Mouse (Mus musculus) MEL (cell line): ENCODE results near the gene Samd4. TPM values are rescaled to one million over a fixed set of nuclear protein-coding genes. Genes with fewer than 3 reads are reported as not detected.

Experiments
- DNase-seq: peaks from one replicate; pipeline ENCODE4 v3.0.0; 2011; ENCODE audit warnings: low read depth, low spot score
- H3K27ac ChIP-seq: 2 replicates; pipeline ENCODE4 v1.5.1; 2012; ENCODE audit warnings: low read depth, mild to moderate bottlenecking, control low read depth, low read length, moderate library complexity; ENCODE audit not compliant: control insufficient read depth
- H3K27me3 ChIP-seq, 2 experiments: fragments of 150-350 bp in 1 of 2; sonication (generic) in 1 of 2; 2 replicates each; pipeline ENCODE4 v1.6.1; 2012; ENCODE audit warnings: low read length in 2 of 2, mild to moderate bottlenecking in 2 of 2, improper control_type of control experiment in 1 of 2, moderate library complexity in 1 of 2; ENCODE audit not compliant: insufficient read depth in 2 of 2, control insufficient read depth in 1 of 2
- H3K36me3 ChIP-seq, 2 experiments: 2 replicates each; pipeline ENCODE4 v1.6.1; 2012 to 2014; ENCODE audit warnings: low read length in 2 of 2, improper control_type of control experiment in 1 of 2, inconsistent platforms in 1 of 2, mild to moderate bottlenecking in 1 of 2; ENCODE audit not compliant: insufficient read depth in 2 of 2, control insufficient read depth in 1 of 2
- H3K4me1 ChIP-seq, 2 experiments: fragments of 150-350 bp in 1 of 2; sonication (generic) in 1 of 2; 2 replicates each; pipeline ENCODE4 v1.6.1; 2012; ENCODE audit warnings: low read length in 2 of 2, improper control_type of control experiment in 1 of 2, mild to moderate bottlenecking in 1 of 2; ENCODE audit not compliant: insufficient read depth in 2 of 2, control insufficient read depth in 1 of 2
- H3K4me3 ChIP-seq, 2 experiments: fragments of 150-350 bp in 1 of 2; sonication (generic) in 1 of 2; 2 replicates each; pipeline ENCODE4 v1.5.1; 2012; ENCODE audit warnings: low read depth in 2 of 2, low read length in 2 of 2, mild to moderate bottlenecking in 2 of 2, moderate library complexity in 2 of 2, control low read depth in 1 of 2, improper control_type of control experiment in 1 of 2; ENCODE audit not compliant: control insufficient read depth in 1 of 2, insufficient read depth in 1 of 2
- H3K79me2 ChIP-seq: 2 replicates; pipeline ENCODE4 v1.6.1; 2012; ENCODE audit warnings: mild to moderate bottlenecking, low read length, moderate library complexity; ENCODE audit not compliant: control insufficient read depth, poor library complexity, insufficient read depth
- H3K9ac ChIP-seq: 2 replicates; pipeline ENCODE4 v1.6.1; 2012; ENCODE audit warnings: low read depth, mild to moderate bottlenecking, control low read depth, low read length, moderate library complexity; ENCODE audit not compliant: control insufficient read depth, poor library complexity, severe bottlenecking
- H3K9me3 ChIP-seq: fragments of 150-350 bp; sonication (generic); replicated peaks from 2 replicates; pipeline ENCODE4 v1.6.1; 2012; ENCODE audit warnings: mild to moderate bottlenecking, low read length, improper control_type of control experiment, moderate library complexity; ENCODE audit not compliant: insufficient read depth
- BHLHE40 ChIP-seq: IDR thresholded peaks from 2 replicates; pipeline ENCODE4 v1.6.1; 2012; ENCODE audit warnings: low read depth, mild to moderate bottlenecking, inconsistent platforms, low read length, improper control_type of control experiment, borderline replicate concordance
- ELF1 ChIP-seq: IDR thresholded peaks from 2 replicates; pipeline ENCODE4 v1.6.1; 2014; ENCODE audit warnings: low read depth, mild to moderate bottlenecking, inconsistent platforms, low read length, improper control_type of control experiment, moderate library complexity
- EP300 ChIP-seq, 2 experiments: IDR thresholded peaks; 2 replicates each; pipeline ENCODE4 v1.6.1; 2011; ENCODE audit warnings: improper control_type of control experiment in 2 of 2, low read length in 2 of 2, low read depth in 1 of 2, mild to moderate bottlenecking in 1 of 2
- ETS1 ChIP-seq: IDR thresholded peaks from 2 replicates; pipeline ENCODE4 v1.6.1; 2012; ENCODE audit warnings: low read depth, mild to moderate bottlenecking, inconsistent platforms, low read length, improper control_type of control experiment, moderate library complexity
- GATA1 ChIP-seq: IDR thresholded peaks from 2 replicates; pipeline ENCODE4 v1.6.1; 2011; ENCODE audit warnings: low read depth, low read length, improper control_type of control experiment
- JUND ChIP-seq: IDR thresholded peaks from 2 replicates; pipeline ENCODE4 v1.6.1; 2011; ENCODE audit warnings: low read depth, mild to moderate bottlenecking, improper control_type of control experiment, low read length
- MAZ ChIP-seq: IDR thresholded peaks from 2 replicates; pipeline ENCODE4 v1.6.1; 2012; ENCODE audit warnings: low read depth, mild to moderate bottlenecking, inconsistent platforms, low read length, improper control_type of control experiment
- MEF2A ChIP-seq: IDR thresholded peaks from 2 replicates; pipeline ENCODE4 v1.6.1; 2014; ENCODE audit warnings: low read depth, mild to moderate bottlenecking, inconsistent platforms, low read length, improper control_type of control experiment; ENCODE audit not compliant: poor library complexity, insufficient replicate concordance, severe bottlenecking; ENCODE audit errors: extremely low read depth
- MYB ChIP-seq: IDR thresholded peaks from 2 replicates; pipeline ENCODE4 v1.6.1; 2011; ENCODE audit warnings: mild to moderate bottlenecking, low read depth, low read length, improper control_type of control experiment
- POLR2AphosphoS2 ChIP-seq: IDR thresholded peaks from 2 replicates; pipeline ENCODE4 v1.6.1; 2011; ENCODE audit warnings: low read length, improper control_type of control experiment
- SIN3A ChIP-seq: IDR thresholded peaks from 2 replicates; pipeline ENCODE4 v1.6.1; 2012; ENCODE audit warnings: low read length, improper control_type of control experiment, inconsistent platforms
- TBP ChIP-seq: IDR thresholded peaks from 2 replicates; pipeline ENCODE4 v1.8.0; 2011; ENCODE audit warnings: low read depth, low read length, improper control_type of control experiment
- TCF12 ChIP-seq: IDR thresholded peaks from 2 replicates; pipeline ENCODE4 v1.6.1; 2014; ENCODE audit warnings: low read depth, mild to moderate bottlenecking, inconsistent platforms, low read length, improper control_type of control experiment, moderate library complexity
- USF1 ChIP-seq: IDR thresholded peaks from 2 replicates; pipeline ENCODE4 v1.6.1; 2014; ENCODE audit warnings: low read depth, mild to moderate bottlenecking, inconsistent platforms, low read length, improper control_type of control experiment, moderate library complexity
- ZKSCAN1 ChIP-seq: IDR thresholded peaks from 2 replicates; pipeline ENCODE4 v1.6.1; 2012; ENCODE audit warnings: low read depth, mild to moderate bottlenecking, inconsistent platforms, low read length, improper control_type of control experiment, moderate library complexity
- ZMIZ1 ChIP-seq: IDR thresholded peaks from 2 replicates; pipeline ENCODE4 v1.6.1; 2012; ENCODE audit warnings: low read depth, mild to moderate bottlenecking, inconsistent platforms, low read length, improper control_type of control experiment, moderate library complexity
- ZNF384 ChIP-seq: IDR thresholded peaks from 2 replicates; pipeline ENCODE4 v1.6.1; 2012; ENCODE audit warnings: low read depth, mild to moderate bottlenecking, inconsistent platforms, low read length, improper control_type of control experiment
- polyA plus RNA-seq, 2 experiments: library from polyadenylated mRNA; stranded (reverse) in 1 of 2; unstranded in 1 of 2; fragments of >175 nt in 1 of 2; fragments of >200 nt in 1 of 2; gene quantifications; 2 replicates each; pipeline versions ENCODE4 v1.2.1 to v1.2.4; 2012; ENCODE audit warnings: low replicate concordance in 2 of 2, low read depth in 1 of 2; ENCODE audit not compliant: insufficient read length in 2 of 2, insufficient read depth in 1 of 2, missing spikeins in 1 of 2
- total RNA-seq: library from RNA; depleted of rRNA; stranded (reverse); fragments of 300-350 nt; gene quantifications from 2 replicates; pipeline ENCODE4 v1.2.3, GENCODE M21; 2012

The Samd4 gene
- total and polyA plus RNA-seq, 3 experiments = 0.04 to 0.08 TPM; not detected in 1

GRCm38 (mm10) chr14:47088339-47088738, 205.7 kb downstream of the Samd4 start (continued):
- TF ChIP-seq BHLHE40 (no peak), EP300 (IDR thresholded peaks at IDR 0.05; ENCODE audit: low read depth in 1 of 2, low read length in 2 of 2) (no peak)

- TF ChIP-seq POLR2AphosphoS2 = no peak
- no peak for TF ChIP-seq ETS1
- TF ChIP-seq MEF2A = no peak
- Histone ChIP-seq H3K79me2 (no peaks in the 10 kb centered on the region), H3K27ac (no peak overlapping the region), H3K9ac (no peak overlapping the region), H3K27me3 (peaks cover 2 to 4% of the 10 kb centered on the region in 2 experiments), H3K36me3 (no peaks in the 10 kb centered on the region), H3K4me3 (no peak overlapping the region), H3K9me3 (no peaks in the 10 kb centered on the region), H3K4me1 (peaks cover 0 to 3% of the 10 kb centered on the region in 2 experiments; a peak in 1 of 4 replicates)
- no peak for DNase-seq
These were observed 206.5 kb downstream of the Samd4 start for GRCm38 (mm10) chr14:47089153-47089552.

- H3K27ac ChIP-seq = no peak overlapping the region
- H3K79me2 ChIP-seq = no peaks in the 10 kb centered on the region
- DNase-seq = no peak
- no peak overlapping the region for H3K9ac ChIP-seq
- H3K4me1 ChIP-seq = peaks cover 0 to 18% of the 10 kb centered on the region in 2 experiments; a peak in 2 of 4 replicates
- H3K9me3 ChIP-seq = no peaks in the 10 kb centered on the region
- H3K4me3 ChIP-seq = no peak overlapping the region
- TF ChIP-seq ZKSCAN1 = no peak
- TF ChIP-seq MEF2A = no peak
- no peak for TF ChIP-seq JUND
- TF ChIP-seq ZNF384 = no peak
- no peak for TF ChIP-seq ETS1
- no peak for TF ChIP-seq TBP
- no peak for TF ChIP-seq ZMIZ1
- no peak for TF ChIP-seq MYB
- no peak for TF ChIP-seq EP300 (IDR thresholded peaks at IDR 0.05; ENCODE audit: low read depth in 1 of 2, low read length in 2 of 2)
- TF ChIP-seq SIN3A = no peak
- no peak for TF ChIP-seq TCF12
- no peak for TF ChIP-seq USF1
- TF ChIP-seq ELF1 = no peak
- no peak for TF ChIP-seq GATA1
- TF ChIP-seq MAZ = no peak
- no peaks in the 10 kb centered on the region; a peak in 1 of 4 replicates for H3K36me3 ChIP-seq
- H3K27me3 ChIP-seq = no peaks in the 10 kb centered on the region
These were observed 209.3 kb downstream of the Samd4 start for GRCm38 (mm10) chr14:47091908-47092307.
